Mouse (Mus musculus) olfactory bulb, adult 2 months (tissue): Measurements from ENCODE around the gene Ms4a15.

Experiments
- CTCF ChIP-seq: fragments of 200-500 bp; IDR thresholded peaks from 2 replicates; pipeline ENCODE4 v1.5.1; 2012; ENCODE audit warnings: low read depth, mild to moderate bottlenecking, low read length, moderate library complexity; ENCODE audit not compliant: insufficient read depth
- POLR2A ChIP-seq: fragments of 200-500 bp; IDR thresholded peaks from 2 replicates; pipeline ENCODE4 v1.6.1; 2012; ENCODE audit warnings: mild to moderate bottlenecking, low read depth, low read length, moderate library complexity; ENCODE audit not compliant: insufficient read depth

GRCm38 (mm10) chr19:10949112-10949511, 43.9 kb downstream of the Ms4a15 start, which contains the start of gene Ccdc86:
- 0 out of 2 replicates have a peak, but pooled peaks have one; percentile 16 for TF ChIP-seq POLR2A
- no peak for TF ChIP-seq CTCF
